Mouse (Mus musculus) activated CD4-positive, CD25-positive, alpha-beta regulatory T cell, adult 4 months (primary cell): ENCODE results near the gene Smim24. TPM values are rescaled to one million over a fixed set of nuclear protein-coding genes. Genes with fewer than 3 reads are reported as not detected.
A peak's percentile ranks its signal among the peaks of the same experiment; 100 is the strongest.

Experiments
- ATAC-seq: one replicate; pipeline ENCODE4 v1.8.0; 2017
- polyA plus RNA-seq, 2 experiments: library from polyadenylated mRNA; unstranded; fragments of 100-300 nt; shearing (Covaris generic); gene quantifications; one replicate each; pipeline ENCODE4 v1.2.1; 2017

Gene Smim24
- polyA plus RNA-seq, 2 experiments from 2014 or later = 7.3 to 13.3 TPM

DNA sequence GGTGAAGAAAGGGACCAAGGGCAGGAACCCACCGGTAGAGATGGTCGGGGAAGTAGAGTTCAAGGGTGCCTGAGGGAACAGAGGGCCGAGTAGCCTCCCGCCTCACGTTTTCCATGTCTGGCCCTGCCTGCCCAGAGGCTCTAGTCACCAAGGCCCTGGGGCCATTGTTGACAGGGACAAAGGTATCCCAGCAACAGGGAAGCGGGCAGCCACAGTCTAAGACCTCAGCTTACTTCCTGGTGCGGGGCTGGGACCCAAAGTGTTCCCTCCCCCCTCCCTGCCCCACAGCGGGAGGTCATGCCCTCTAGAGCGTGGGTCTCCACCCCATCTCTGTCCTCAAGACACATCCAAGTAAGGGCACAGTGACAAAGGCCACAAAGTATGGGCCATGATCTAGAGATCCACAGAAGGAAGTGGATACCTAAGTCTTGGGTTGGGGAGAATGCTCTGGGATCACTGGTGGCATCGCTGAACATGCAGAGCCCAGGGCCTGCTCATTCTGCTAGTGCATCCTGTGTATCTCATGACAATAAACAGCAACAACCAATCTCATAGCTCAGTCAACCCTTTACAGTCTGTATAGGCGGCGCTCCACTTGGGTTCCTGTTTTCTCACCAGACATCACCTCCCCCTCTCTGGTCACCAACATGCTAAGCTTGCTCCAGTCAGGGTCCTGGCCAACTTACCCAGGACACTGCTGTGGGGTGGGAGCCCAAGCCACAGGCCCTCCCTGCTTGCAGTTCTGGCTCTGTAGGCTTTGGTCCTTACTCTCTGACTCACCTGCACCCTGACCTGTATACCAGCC, 27.0 kb upstream of the Smim24 start, which contains the start of gene 4930404N11Rik:
Gene 4930404N11Rik (minus strand): TSS at position 145 of the 805 bp plus-strand sequence.
- ATAC-seq = no peak

DNA sequence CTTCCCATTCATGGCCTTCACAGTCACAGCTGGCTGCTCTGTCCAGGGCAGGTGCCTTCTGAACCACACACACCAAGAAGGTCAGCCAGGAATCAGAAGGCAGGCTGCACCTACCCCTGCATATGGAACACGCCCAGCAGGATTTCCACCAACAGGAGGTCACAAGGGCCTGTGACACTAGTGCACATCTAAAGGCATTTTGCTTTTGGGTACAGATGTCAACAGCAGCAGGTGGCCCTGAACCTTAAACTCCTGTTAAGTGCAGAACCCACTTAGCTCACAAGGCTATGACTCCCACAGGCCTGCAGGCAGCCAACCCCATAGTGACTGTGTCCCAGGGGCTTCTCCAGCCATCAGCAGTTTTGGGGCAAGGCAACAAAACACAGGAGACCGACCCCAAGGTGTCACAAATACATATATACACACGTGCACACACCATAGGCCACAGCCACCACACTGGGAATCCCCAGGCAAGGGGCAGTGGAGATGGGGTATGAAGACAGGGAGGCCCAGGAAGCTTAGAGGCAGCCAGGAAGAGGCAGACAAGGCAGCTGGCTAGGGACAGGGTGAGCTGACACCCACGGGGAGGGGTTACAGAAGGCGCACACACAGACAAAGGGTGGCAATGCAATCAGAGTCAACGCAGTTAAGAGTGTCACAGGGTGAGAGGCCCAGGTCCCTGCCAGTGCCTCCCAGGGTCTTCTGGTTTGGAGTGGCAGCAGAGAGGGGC, 26.2 kb upstream of the Smim24 start:
- no peak for ATAC-seq

- no peak for ATAC-seq
These were observed 25.7 kb upstream of the Smim24 start for GRCm38 (mm10) chr10:81367207-81367495.

GRCm38 (mm10) chr10:81375322-81375721, 17.5 kb upstream of the Smim24 start:
- ATAC-seq = no peak

- ATAC-seq = no peak
These were observed 16.1 kb upstream of the Smim24 start for GRCm38 (mm10) chr10:81376561-81377361.

- ATAC-seq = no peak
These were observed 15.5 kb upstream of the Smim24 start for GRCm38 (mm10) chr10:81377362-81377664.

DNA sequence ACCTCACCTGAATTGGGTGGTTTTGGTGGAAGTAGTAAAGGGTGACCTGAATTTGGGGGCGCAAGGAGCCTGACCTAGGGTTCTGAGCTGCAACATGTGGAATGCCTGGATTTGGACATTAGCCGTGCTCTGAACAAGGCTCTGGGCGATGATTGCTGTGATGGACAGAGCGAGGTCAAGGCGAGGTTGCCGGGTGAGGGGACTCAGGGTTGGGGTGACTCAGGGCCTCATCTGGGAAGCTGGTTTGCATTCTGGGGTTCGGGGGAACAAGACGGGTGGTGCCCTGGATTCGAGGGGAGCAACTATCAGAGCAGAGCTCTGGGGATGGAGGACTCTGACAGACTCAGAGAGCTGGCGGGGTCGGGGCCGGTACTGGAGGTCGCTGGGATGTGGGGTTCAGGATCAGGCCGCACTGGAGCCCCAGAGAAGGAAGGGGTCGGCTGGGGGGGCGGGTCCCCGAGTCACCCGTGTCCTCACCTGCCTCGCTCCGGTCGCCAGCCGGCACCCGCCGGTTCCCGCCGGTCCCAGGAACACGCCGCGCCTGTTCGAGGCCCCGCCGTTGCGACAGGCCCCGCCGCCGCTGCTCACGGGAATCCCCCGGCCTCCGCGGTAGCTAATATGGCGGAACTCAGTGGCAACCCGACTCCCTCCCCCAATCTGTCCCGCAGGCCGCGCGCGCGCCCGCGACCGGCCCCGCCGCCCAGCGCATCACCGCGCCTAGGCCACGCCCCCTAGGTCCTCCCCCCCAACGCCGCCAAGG, 14.9 kb upstream of the Smim24 start, which contains the start of gene Fzr1:
Gene Fzr1 (minus strand): TSS at position 724 of the 760 bp plus-strand sequence.
- no peak for ATAC-seq

DNA sequence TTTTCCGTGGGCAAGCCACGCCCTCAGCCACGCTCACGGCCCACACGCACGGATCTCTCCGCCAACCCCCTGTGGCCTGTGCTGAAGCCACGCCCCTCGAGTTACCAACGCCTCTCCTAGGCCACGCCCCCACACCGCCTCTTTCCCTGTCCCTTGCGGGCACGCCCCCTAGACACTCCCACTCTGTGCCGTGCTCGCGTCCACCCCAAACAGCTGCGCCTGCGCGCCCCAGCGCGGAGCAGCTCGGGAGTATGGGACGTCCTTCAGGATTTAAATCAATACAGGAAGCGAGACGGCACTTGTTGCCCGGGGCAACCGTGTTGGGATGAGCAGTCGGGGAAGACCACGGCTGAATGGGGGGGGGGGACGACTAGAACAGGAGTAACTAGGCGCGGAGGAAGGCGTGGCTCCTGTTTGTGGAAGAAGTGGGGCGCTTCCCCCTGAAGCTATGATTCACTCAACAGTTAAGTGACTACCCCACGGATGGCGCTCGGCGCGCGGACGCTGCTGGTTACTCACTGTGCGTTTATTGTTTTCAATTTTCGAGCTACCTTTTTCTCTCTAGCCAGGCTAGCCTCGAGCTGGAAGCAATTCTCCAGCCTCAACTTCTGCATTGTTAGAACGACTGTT, 14.2 kb upstream of the Smim24 start:
- peak; percentile 91 for ATAC-seq

DNA sequence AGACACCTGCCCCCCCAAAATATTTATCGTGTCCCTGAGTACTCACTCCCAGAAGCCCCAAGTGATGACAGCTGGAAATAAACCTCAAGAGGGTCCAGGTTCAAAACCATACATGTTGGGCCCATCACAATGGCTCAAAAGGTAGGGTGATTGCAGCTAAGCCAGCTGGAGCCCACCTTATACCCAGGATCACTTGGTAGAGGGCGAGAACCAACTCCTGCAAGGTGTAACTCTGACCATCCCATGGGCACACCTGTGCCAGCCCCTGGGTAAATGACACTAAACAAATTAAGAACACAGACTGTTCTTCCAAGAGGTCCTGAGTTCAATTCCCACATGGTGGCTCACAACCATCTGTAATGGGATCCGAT, 13.7 kb upstream of the Smim24 start:
- no peak for ATAC-seq

DNA sequence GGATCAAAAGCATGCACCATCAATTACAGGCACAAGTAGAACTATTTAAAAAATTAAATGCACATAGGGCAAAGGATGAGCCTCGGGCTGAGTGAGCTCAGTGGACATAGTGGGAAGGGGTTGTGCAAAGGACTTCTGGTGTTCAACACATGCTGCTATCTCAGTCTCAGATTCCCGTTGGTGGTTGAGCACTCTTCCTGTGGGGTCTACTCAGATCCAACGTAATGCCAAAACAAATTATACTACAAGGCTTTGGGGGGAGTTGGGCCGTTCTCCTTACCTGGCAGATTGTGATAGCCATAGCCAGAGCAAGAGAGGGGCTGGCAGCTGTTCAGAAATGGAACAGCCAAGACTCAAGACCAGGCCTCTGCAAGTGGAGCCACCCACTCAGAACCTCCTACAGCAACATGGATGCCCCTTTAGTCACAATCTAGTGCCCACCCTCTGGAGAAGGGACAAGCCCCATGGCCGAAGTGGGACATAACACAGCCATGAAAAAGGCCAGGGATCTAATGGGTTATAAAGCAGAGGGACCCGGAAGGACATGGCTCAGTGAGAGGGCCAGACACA, 13.0 kb upstream of the Smim24 start:
- no peak for ATAC-seq

GRCm38 (mm10) chr10:81382039-81382438, 10.8 kb upstream of the Smim24 start:
- ATAC-seq = no peak

- peak; percentile 95 for ATAC-seq
These were observed 8.8 kb upstream of the Smim24 start, which contains the start of the genes Dohh and Gm48551 for GRCm38 (mm10) chr10:81383802-81384604. Gene Dohh (plus strand): TSS chr10:81384428. Gene Gm48551 (plus strand): TSS chr10:81384466.

GRCm38 (mm10) chr10:81384605-81384982, 8.3 kb upstream of the Smim24 start:
- no peak for ATAC-seq

DNA sequence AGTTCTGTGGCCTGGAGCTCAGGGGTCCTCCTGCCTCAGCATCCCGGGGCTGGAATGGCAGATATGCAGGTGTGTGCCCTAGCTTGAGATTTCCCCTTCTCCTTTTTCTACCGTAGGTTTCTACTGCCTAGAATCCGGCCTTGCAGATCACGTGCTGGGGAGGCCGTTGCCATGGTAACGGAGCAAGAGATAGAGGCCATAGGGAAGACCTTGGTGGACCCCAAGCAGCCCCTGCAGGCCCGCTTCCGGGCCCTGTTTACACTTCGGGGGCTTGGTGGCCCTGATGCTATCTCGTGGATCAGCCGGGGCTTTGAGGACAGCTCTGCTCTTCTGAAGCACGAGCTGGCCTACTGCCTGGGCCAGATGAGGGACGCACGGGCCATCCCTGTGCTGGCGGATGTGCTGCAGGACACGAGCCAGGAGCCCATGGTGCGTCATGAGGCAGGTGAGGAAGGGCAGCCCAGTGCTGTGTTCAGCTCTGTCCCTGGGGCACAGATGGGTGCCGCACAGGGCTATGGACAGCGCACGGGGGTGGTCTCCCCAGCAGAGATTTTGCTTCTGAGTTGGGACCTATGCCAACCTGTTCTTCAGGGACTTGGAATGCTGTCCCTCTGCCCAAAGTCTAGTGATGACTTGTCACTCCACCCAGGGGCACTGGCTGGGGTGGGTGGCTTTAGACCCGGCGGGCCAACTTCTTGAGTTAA, 7.1 kb upstream of the Smim24 start:
- ATAC-seq = no peak

DNA sequence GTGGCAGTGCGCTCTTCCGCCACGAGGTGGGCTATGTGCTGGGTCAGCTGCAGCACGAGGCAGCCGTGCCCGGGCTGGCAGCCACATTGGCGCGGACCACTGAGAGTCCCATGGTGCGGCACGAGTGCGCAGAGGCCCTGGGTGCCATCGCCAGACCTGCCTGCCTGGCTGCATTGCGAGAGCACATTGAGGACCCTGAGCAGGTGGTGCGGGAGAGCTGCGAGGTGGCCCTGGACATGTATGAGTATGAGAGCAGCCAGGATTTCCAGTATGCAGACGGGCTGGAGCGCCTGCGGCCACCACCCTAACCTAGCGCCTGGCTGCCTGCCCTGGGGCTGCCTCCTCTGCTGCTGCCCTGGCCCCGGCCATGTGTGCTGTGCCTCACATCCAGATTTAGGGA, 5.1 kb upstream of the Smim24 start:
- ATAC-seq = no peak

- ATAC-seq = no peak
These were observed 4.3 kb upstream of the Smim24 start, which contains the start of gene Gm48552 for GRCm38 (mm10) chr10:81388505-81389055. Gene Gm48552 (plus strand): TSS chr10:81389005.

DNA sequence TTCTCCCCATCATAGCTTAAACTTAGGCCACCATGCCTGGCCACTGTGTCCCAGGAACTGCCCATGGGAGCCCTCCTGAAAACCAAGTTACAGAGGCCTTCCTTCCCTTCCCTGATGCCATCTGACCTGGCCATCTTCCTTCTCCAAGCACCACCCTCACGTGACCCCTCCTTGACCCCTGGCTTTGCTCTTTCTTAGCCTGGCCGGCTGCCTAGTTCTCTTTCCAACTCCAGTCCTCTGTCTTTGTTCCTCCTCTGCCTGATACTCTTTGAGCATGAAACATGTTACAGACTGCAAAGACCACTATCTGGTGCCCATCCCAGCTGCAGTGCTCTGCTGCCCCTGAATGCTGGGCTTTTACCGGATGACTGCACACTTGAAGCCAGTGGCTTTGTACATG, 3.5 kb upstream of the Smim24 start:
- no peak for ATAC-seq

GRCm38 (mm10) chr10:81389801-81390677, 2.8 kb upstream of the Smim24 start:
- peak; percentile 63 for ATAC-seq

GRCm38 (mm10) chr10:81390678-81390965, 2.2 kb upstream of the Smim24 start:
- no peak for ATAC-seq
